ENCODE assay signal across 8 mouse cellular contexts in genomic region chr10:128232420-128232985, GRCm38 (mm10). TPM values are rescaled to one million over a fixed set of nuclear protein-coding genes. Genes with fewer than 3 reads are reported as not detected.
DNase-seq lines count a peak whose midpoint lies in the region; ATAC-seq and TF ChIP-seq lines count a peak whose summit lies in the region.

No protein-coding gene starts in this region.

- peak overlapping the region; percentile 85 for H3K4me2 ChIP-seq in embryonic facial prominence, embryonic 14.5 days (ENCODE audit: low read depth, low read length)
- H3K4me2 ChIP-seq in heart, postnatal 0 days (ENCODE audit: low read depth, low read length), result peak overlapping the region; percentile 86
- peak overlapping the region; percentile 81 for H3K4me2 ChIP-seq in liver, embryonic 15.5 days
- H3K4me2 ChIP-seq in neural tube, embryonic 11.5 days (ENCODE audit: low read depth), result peak overlapping the region; percentile 71

- peaks cover 26% of the 10 kb centered on the region for H3K36me3 ChIP-seq in E14TG2a.4 (ENCODE audit: insufficient read depth, low read length)
- 0 out of 2 replicates have a peak, but pooled peaks cover 6% of the 10 kb centered on the region for H3K36me3 ChIP-seq in embryonic facial prominence, embryonic 14.5 days (ENCODE audit: control insufficient read depth, insufficient read depth, low read length)
- H3K36me3 ChIP-seq in heart, postnatal 0 days (replicated peaks; ENCODE audit: control insufficient read depth, insufficient read depth, low read length), result no peaks in the 10 kb centered on the region
- peaks cover 17% of the 10 kb centered on the region for H3K36me3 ChIP-seq in liver, embryonic 15.5 days (replicated peaks)
- no peaks in the 10 kb centered on the region for H3K36me3 ChIP-seq in neural tube, embryonic 11.5 days (ENCODE audit: control insufficient read depth, insufficient read depth, low read length)

- WGBS in embryonic facial prominence, embryonic 14.5 days, result under 1% methylated on average over 12 of the region's 14 CpGs
- WGBS in heart, postnatal 0 days, result 0% methylated on average over 14 of the region's 14 CpGs
- under 1% methylated on average over 14 of the region's 14 CpGs for WGBS in liver, embryonic 15.5 days (ENCODE audit: insufficient replicate concordance)
- 0% methylated on average over 14 of the region's 14 CpGs for WGBS in neural tube, embryonic 11.5 days

- no peak for TF ChIP-seq EP300 in heart, postnatal 0 days (IDR thresholded peaks at IDR 0.05; ENCODE audit: low read depth)

- no peaks in the 10 kb centered on the region for H3K9me3 ChIP-seq in E14TG2a.4 (ENCODE audit: low read length)
- no peaks in the 10 kb centered on the region for H3K9me3 ChIP-seq in embryonic facial prominence, embryonic 14.5 days (ENCODE audit: control insufficient read depth, low read length)
- no peaks in the 10 kb centered on the region for H3K9me3 ChIP-seq in heart, postnatal 0 days (replicated peaks; ENCODE audit: control insufficient read depth, low read length)
- no peaks in the 10 kb centered on the region for H3K9me3 ChIP-seq in liver, embryonic 15.5 days (replicated peaks)
- no peaks in the 10 kb centered on the region for H3K9me3 ChIP-seq in neural tube, embryonic 11.5 days (ENCODE audit: control insufficient read depth, low read length)

- H3K27ac ChIP-seq in bone marrow macrophage, adult 2 months (ENCODE audit: insufficient read depth, low read depth, low read length), result peak overlapping the region; percentile 71
- H3K27ac ChIP-seq in embryonic facial prominence, embryonic 14.5 days (replicated peaks; ENCODE audit: low read depth, low read length), result peak overlapping the region; percentile 96
- peak overlapping the region; percentile 86 for H3K27ac ChIP-seq in heart, postnatal 0 days (ENCODE audit: low read depth)
- H3K27ac ChIP-seq in liver, embryonic 15.5 days (replicated peaks), result peak overlapping the region; percentile 94
- H3K27ac ChIP-seq in neural tube, embryonic 11.5 days (ENCODE audit: low read depth, low read length), result peak overlapping the region; percentile 85

- peak; percentile 64 for TF ChIP-seq CTCF in E14TG2a.4 (conservative IDR thresholded peaks at IDR 0.05; ENCODE audit: low read length)
- TF ChIP-seq CTCF in bone marrow macrophage, adult 2 months (IDR thresholded peaks at IDR 0.05; ENCODE audit: low read depth, low read length), result no peak
- TF ChIP-seq CTCF in heart, postnatal 0 days (IDR thresholded peaks at IDR 0.05; ENCODE audit: low read depth), result peak; percentile 82

- H3K9ac ChIP-seq in embryonic facial prominence, embryonic 14.5 days (ENCODE audit: low read depth, low read length), result peak overlapping the region; percentile 85
- peak overlapping the region; percentile 65 for H3K9ac ChIP-seq in heart, postnatal 0 days (replicated peaks; ENCODE audit: low read depth, low read length)
- peak overlapping the region; percentile 86 for H3K9ac ChIP-seq in liver, embryonic 15.5 days
- H3K9ac ChIP-seq in neural tube, embryonic 11.5 days (ENCODE audit: low read length), result peak overlapping the region; percentile 80

- peak; percentile 24 for ATAC-seq in embryonic facial prominence, embryonic 14.5 days (ENCODE audit: low read depth)
- peak; percentile 51 for ATAC-seq in heart, postnatal 0 days (ENCODE audit: insufficient read depth, low read depth)
- peak; percentile 46 for ATAC-seq in liver, embryonic 15.5 days (ENCODE audit: insufficient read depth)
- ATAC-seq in neural tube, embryonic 11.5 days (ENCODE audit: insufficient read depth, low FRiP score, low TSS enrichment), result peak; percentile 45

- TF ChIP-seq POLR2A in bone marrow macrophage, adult 2 months (IDR thresholded peaks at IDR 0.05; ENCODE audit: borderline replicate concordance, low read depth, low read length), result no peak

- peak overlapping the region; percentile 95 for H3K4me3 ChIP-seq in E14TG2a.4 (replicated peaks; ENCODE audit: low read length)
- H3K4me3 ChIP-seq in bone marrow macrophage, adult 2 months (ENCODE audit: insufficient read depth, low read length), result peak overlapping the region; percentile 82
- H3K4me3 ChIP-seq in embryonic facial prominence, embryonic 14.5 days (ENCODE audit: low read depth, low read length), result peak overlapping the region; percentile 80
- peak overlapping the region; percentile 80 for H3K4me3 ChIP-seq in heart, postnatal 0 days (ENCODE audit: low read depth, low read length)
- H3K4me3 ChIP-seq in liver, embryonic 15.5 days (replicated peaks), result peak overlapping the region; percentile 76
- peak overlapping the region; percentile 73 for H3K4me3 ChIP-seq in neural tube, embryonic 11.5 days (ENCODE audit: low read depth, low read length)

- peaks cover 68% of the 10 kb centered on the region for H3K4me1 ChIP-seq in E14TG2a.4 (replicated peaks; ENCODE audit: low read depth, low read length)
- peaks cover 33% of the 10 kb centered on the region for H3K4me1 ChIP-seq in bone marrow macrophage, adult 2 months (ENCODE audit: control insufficient read depth, insufficient read depth, low read length)
- peaks cover 14% of the 10 kb centered on the region for H3K4me1 ChIP-seq in embryonic facial prominence, embryonic 14.5 days (ENCODE audit: control insufficient read depth, insufficient read depth, low read length)
- H3K4me1 ChIP-seq in heart, postnatal 0 days (ENCODE audit: control insufficient read depth, insufficient read depth), result peaks cover 5% of the 10 kb centered on the region; the same call in 1 of the 2 replicates
- H3K4me1 ChIP-seq in liver, embryonic 15.5 days (replicated peaks), result peaks cover 56% of the 10 kb centered on the region
- H3K4me1 ChIP-seq in neural tube, embryonic 11.5 days (ENCODE audit: control insufficient read depth, insufficient read depth, low read length), result peaks cover 5% of the 10 kb centered on the region; the same call in 1 of the 2 replicates

- no peaks in the 10 kb centered on the region for H3K27me3 ChIP-seq in E14TG2a.4 (ENCODE audit: insufficient read depth, low read length)
- no peaks in the 10 kb centered on the region for H3K27me3 ChIP-seq in embryonic facial prominence, embryonic 14.5 days (replicated peaks; ENCODE audit: control insufficient read depth, insufficient read depth, low read length)
- H3K27me3 ChIP-seq in heart, postnatal 0 days (ENCODE audit: control insufficient read depth, insufficient read depth, low read length), result no peaks in the 10 kb centered on the region
- H3K27me3 ChIP-seq in liver, embryonic 15.5 days, result no peaks in the 10 kb centered on the region
- H3K27me3 ChIP-seq in neural tube, embryonic 11.5 days (ENCODE audit: control insufficient read depth, insufficient read depth, low read length), result no peaks in the 10 kb centered on the region

- DNase-seq in embryonic facial prominence, embryonic 14.5 days (ENCODE audit: low spot score), result peak; percentile 95
- peak; percentile 90 for DNase-seq in heart, postnatal 0 days (ENCODE audit: low spot score)
- peak; percentile 67 to 85 for DNase-seq in kidney, postnatal 36 days
- no peak for DNase-seq in neural tube, embryonic 11.5 days (ENCODE audit: low spot score)
- peak; percentile 84 for DNase-seq in thymus, postnatal 0 days (ENCODE audit: low spot score)

RNA-seq across cellular contexts. Expression of gene Timeless, which starts 0.6 kb away (rescaled TPM):
- polyA plus RNA-seq in bone marrow macrophage, adult 2 months (2012; ENCODE audit: insufficient read depth, insufficient read length, missing spikeins), result 6.4 and 10.7 TPM in 2 replicates
- polyA plus RNA-seq in embryonic facial prominence, embryonic 14.5 days (2014; fragmentation: Nextera tagmentation; extraction: Ambion mirVana), result 35.4 and 53.3 TPM in 2 replicates
- total RNA-seq in heart, postnatal 0 days (2014; rRNA removed; ENCODE audit: low replicate concordance), result 7.9 and 15.2 TPM in 2 replicates
- 10.5 and 11.1 TPM in 2 replicates for polyA plus RNA-seq in heart, postnatal 0 days (2015; fragmentation: Nextera tagmentation; extraction: Ambion mirVana)
- 24.4 and 26.2 TPM in 2 replicates for polyA plus RNA-seq in liver, embryonic 15.5 days (2015; fragmentation: Nextera tagmentation; extraction: Ambion mirVana)
- 58.7 and 61.2 TPM in 2 replicates for polyA plus RNA-seq in neural tube, embryonic 11.5 days (2014; fragmentation: Nextera tagmentation; extraction: Ambion mirVana)
- 51.7 and 59.7 TPM in 2 replicates for polyA plus RNA-seq in thymus, postnatal 0 days (2015; fragmentation: Nextera tagmentation; extraction: Ambion mirVana)

RNA-seq across cellular contexts. Expression of gene Mip, which starts 6.9 kb away (rescaled TPM):
- polyA plus RNA-seq in bone marrow macrophage, adult 2 months (2012; ENCODE audit: insufficient read depth, insufficient read length, missing spikeins), result not detected in 2 replicates
- 0.15 and 0.35 TPM in 2 replicates for polyA plus RNA-seq in embryonic facial prominence, embryonic 14.5 days (2014; fragmentation: Nextera tagmentation; extraction: Ambion mirVana)
- not detected in 2 replicates for total RNA-seq in heart, postnatal 0 days (2014; rRNA removed; ENCODE audit: low replicate concordance)
- polyA plus RNA-seq in heart, postnatal 0 days (2015; fragmentation: Nextera tagmentation; extraction: Ambion mirVana), result not detected in 2 replicates
- polyA plus RNA-seq in liver, embryonic 15.5 days (2015; fragmentation: Nextera tagmentation; extraction: Ambion mirVana), result not detected in 2 replicates
- polyA plus RNA-seq in neural tube, embryonic 11.5 days (2014; fragmentation: Nextera tagmentation; extraction: Ambion mirVana), result not detected in 2 replicates
- polyA plus RNA-seq in thymus, postnatal 0 days (2015; fragmentation: Nextera tagmentation; extraction: Ambion mirVana), result 0.06 TPM in 1 of 2 replicates, not detected in the other

RNA-seq across cellular contexts. Expression of gene Spryd4, which starts 20.9 kb away (rescaled TPM):
- polyA plus RNA-seq in bone marrow macrophage, adult 2 months (2012; ENCODE audit: insufficient read depth, insufficient read length, missing spikeins), result 5.3 and 6.1 TPM in 2 replicates
- polyA plus RNA-seq in embryonic facial prominence, embryonic 14.5 days (2014; fragmentation: Nextera tagmentation; extraction: Ambion mirVana), result 30.8 and 35.8 TPM in 2 replicates
- 83.9 and 93.1 TPM in 2 replicates for total RNA-seq in heart, postnatal 0 days (2014; rRNA removed; ENCODE audit: low replicate concordance)
- 45.8 and 50.1 TPM in 2 replicates for polyA plus RNA-seq in heart, postnatal 0 days (2015; fragmentation: Nextera tagmentation; extraction: Ambion mirVana)
- polyA plus RNA-seq in liver, embryonic 15.5 days (2015; fragmentation: Nextera tagmentation; extraction: Ambion mirVana), result 26.2 and 29.0 TPM in 2 replicates
- polyA plus RNA-seq in neural tube, embryonic 11.5 days (2014; fragmentation: Nextera tagmentation; extraction: Ambion mirVana), result 26.2 and 28.0 TPM in 2 replicates
- 15.4 and 17.1 TPM in 2 replicates for polyA plus RNA-seq in thymus, postnatal 0 days (2015; fragmentation: Nextera tagmentation; extraction: Ambion mirVana)

RNA-seq across cellular contexts. Expression of gene Apon, which starts 21.4 kb away (rescaled TPM):
- polyA plus RNA-seq in bone marrow macrophage, adult 2 months (2012; ENCODE audit: insufficient read depth, insufficient read length, missing spikeins), result not detected in 2 replicates
- 0.24 and 0.30 TPM in 2 replicates for polyA plus RNA-seq in embryonic facial prominence, embryonic 14.5 days (2014; fragmentation: Nextera tagmentation; extraction: Ambion mirVana)
- total RNA-seq in heart, postnatal 0 days (2014; rRNA removed; ENCODE audit: low replicate concordance), result not detected in 2 replicates
- polyA plus RNA-seq in heart, postnatal 0 days (2015; fragmentation: Nextera tagmentation; extraction: Ambion mirVana), result 0.14 TPM in 1 of 2 replicates, not detected in the other
- 1.1 and 1.3 TPM in 2 replicates for polyA plus RNA-seq in liver, embryonic 15.5 days (2015; fragmentation: Nextera tagmentation; extraction: Ambion mirVana)
- 0.99 TPM in 1 of 2 replicates, not detected in the other for polyA plus RNA-seq in neural tube, embryonic 11.5 days (2014; fragmentation: Nextera tagmentation; extraction: Ambion mirVana)
- polyA plus RNA-seq in thymus, postnatal 0 days (2015; fragmentation: Nextera tagmentation; extraction: Ambion mirVana), result 0.28 and 0.40 TPM in 2 replicates

RNA-seq across cellular contexts. Expression of gene Apof, which starts 36.0 kb away (rescaled TPM):
- not detected in 2 replicates for polyA plus RNA-seq in bone marrow macrophage, adult 2 months (2012; ENCODE audit: insufficient read depth, insufficient read length, missing spikeins)
- not detected in 2 replicates for polyA plus RNA-seq in embryonic facial prominence, embryonic 14.5 days (2014; fragmentation: Nextera tagmentation; extraction: Ambion mirVana)
- total RNA-seq in heart, postnatal 0 days (2014; rRNA removed; ENCODE audit: low replicate concordance), result not detected in 2 replicates
- polyA plus RNA-seq in heart, postnatal 0 days (2015; fragmentation: Nextera tagmentation; extraction: Ambion mirVana), result not detected in 2 replicates
- polyA plus RNA-seq in liver, embryonic 15.5 days (2015; fragmentation: Nextera tagmentation; extraction: Ambion mirVana), result 147 and 195 TPM in 2 replicates
- polyA plus RNA-seq in neural tube, embryonic 11.5 days (2014; fragmentation: Nextera tagmentation; extraction: Ambion mirVana), result not detected in 2 replicates
- polyA plus RNA-seq in thymus, postnatal 0 days (2015; fragmentation: Nextera tagmentation; extraction: Ambion mirVana), result 0.17 TPM in 1 of 2 replicates, not detected in the other
